Mouse (Mus musculus): ENCODE measurements around the gene Ski.

Gene Ski

DNA sequence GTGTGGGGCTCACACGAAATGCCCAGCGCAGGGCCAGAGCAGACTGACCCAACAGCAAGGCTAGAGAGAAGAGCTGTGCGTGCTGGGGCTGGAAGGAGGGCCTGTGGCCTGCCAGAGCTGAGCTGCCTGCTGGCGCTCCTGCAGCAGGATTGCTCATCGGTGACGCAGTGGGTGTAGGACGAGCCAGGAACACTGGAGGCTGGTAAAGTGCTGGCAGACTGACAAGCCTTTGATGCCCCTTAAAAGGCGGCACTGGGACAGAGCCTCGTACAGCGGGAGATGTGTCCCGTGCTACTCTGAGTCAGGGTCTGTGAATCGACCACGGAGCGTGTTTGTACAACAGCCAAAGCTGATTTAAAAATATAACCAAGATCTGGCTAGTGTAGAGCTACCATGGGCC lies 92.4 kb downstream of the Ski start:
- no peak for DNase-seq (ENCODE audit: low spot score)

GRCm38 (mm10) chr4:155129132-155129917 lies 93.1 kb downstream of the Ski start:
- no peak for DNase-seq (ENCODE audit: low spot score)

DNA sequence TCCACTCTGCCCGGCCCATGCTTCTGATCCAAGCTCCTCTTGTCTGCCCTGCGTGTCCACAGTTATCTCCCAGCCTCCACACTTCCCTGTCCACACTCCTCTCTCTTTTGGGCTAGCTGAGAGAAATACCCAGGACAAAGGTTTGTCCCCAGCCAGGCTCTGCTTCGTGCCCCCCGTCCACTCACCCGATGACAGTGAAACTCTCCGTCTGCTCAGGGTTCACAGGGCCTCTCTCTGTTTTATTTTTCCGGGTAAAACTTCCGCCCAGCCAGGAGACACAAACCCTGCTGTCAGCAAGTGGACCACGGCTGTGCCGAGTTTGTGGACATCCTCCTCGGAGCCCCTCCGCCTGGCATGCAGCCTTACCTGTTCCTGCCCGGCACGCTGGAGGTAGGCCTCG lies 94.0 kb downstream of the Ski start:
- no peak for DNase-seq (ENCODE audit: low spot score)

GRCm38 (mm10) chr4:155126602-155127372 lies 95.6 kb downstream of the Ski start:
- no peak for DNase-seq (ENCODE audit: low spot score)

- DNase-seq (ENCODE audit: low spot score), result no peak
These were observed 96.2 kb downstream of the Ski start for GRCm38 (mm10) chr4:155126194-155126593.

DNA sequence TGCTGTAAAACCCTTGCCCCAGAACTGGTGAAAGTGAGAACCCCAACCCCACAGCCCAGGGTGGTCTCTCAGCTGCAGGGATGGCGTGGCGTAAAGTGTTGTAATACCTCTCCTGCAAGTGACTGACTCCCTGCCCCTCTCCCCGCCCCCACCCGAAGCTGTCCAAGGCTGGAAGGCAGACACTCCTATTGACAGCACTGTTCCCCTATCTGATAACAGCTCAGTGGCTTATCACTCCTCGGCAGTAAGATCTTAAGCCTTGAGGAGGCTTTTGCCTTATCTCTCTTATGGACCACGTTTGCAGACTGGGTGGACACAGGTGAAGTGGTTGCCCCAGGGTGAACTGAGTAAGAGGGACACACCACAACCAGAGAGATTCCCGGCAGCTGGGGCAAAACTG lies 97.1 kb downstream of the Ski start:
- DNase-seq (ENCODE audit: low spot score), result no peak

GRCm38 (mm10) chr4:155123868-155124534 lies 98.4 kb downstream of the Ski start:
- no peak for DNase-seq (ENCODE audit: low spot score)

DNA sequence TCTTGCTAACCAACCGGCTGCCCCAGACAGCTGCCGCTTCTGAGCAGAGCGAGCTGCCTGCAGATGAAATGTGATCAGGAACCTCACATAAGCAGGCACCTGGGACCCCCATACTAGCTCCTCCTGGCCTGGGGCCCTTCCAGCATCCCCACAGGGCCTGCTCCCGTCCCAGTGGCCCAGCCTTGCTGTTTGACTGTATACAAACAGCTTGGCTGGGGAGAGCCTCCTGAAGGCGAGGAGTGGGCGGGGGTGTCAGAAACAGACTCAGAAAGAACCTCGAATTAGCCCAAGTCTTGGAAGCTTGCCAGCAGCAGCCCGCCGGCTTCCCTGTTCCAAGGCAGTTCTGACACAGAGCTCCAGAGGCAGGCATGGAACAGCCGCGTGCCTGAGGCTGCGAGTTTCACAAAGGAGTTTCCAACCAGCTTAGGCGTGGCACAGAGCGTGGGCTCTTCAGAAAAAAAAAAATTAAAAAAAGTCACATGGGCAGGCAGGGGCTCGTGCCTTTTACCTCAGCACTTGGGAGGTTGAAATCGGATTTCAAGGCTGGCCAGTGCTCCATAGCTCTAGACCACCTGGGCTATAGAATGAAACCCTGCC lies 99.8 kb downstream of the Ski start:
- no peak for DNase-seq (ENCODE audit: low spot score)

DNA sequence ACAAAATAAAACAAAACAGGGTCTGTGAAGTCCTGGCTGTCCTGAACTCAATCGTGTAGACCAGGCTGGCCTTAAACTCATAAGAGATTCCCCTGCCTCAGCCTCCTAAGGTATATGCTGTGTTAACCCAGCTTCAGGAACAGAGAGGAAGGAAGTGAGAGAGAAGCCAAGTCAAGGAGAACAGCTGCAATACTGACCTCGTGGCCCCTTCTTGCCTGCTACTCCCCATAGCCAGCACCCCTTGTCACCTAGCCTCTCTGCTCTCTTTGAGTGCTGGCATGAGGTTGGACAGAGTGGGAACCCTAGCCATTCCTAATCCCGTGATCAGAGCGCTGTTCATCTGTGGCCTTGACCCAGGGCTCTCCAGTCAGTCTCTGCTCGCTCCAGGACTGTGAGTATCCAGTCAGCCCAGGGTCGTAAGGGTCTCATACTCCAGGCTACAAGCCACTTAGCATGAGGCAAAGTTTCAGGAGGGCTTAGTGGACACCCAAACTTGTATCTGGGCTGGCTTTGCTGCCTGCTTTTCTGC lies 100.4 kb downstream of the Ski start:
- DNase-seq (ENCODE audit: low spot score), result no peak

GRCm38 (mm10) chr4:155121222-155121621 lies 101.2 kb downstream of the Ski start:
- DNase-seq (ENCODE audit: low spot score), result no peak

DNA sequence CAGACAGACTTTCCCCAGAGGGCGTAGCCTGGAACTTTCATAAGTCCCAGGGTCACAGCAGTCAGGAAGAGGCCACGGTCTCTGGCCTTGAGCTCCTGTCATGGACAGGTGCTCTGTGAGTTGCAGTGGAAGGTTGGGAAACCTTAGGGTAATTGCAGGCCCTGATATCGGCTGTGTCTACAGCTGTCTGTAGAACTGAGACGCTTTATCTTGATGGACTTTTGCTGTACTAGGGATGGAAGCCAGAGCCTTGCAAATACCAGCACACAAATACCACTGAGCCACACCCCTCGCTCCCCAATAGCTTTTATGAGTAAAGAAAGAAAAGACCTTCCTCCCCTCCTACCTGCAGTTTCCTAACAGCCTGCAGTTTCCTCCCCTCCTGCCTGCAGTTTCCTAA lies 101.8 kb downstream of the Ski start:
- DNase-seq (ENCODE audit: low spot score), result no peak

DNA sequence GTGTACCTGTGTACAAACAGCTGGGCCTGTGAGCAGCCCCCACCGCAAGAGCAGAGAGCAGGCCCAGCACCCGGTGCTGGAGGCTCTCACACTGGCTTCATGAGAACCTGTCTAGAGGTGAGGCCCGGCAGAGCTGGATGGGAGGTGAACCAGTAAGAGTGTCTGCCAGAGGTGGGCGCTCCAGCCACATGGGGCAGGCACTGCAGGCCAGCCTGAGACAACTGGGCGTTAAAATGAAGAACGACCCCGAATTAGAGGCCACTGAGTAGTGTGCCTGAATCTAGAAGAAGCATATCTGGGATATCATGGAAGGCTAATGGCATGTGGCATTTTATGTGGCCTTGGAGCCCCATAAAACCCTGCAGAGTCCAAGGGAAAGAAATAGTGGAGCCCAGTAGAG lies 102.4 kb downstream of the Ski start:
- no peak for DNase-seq (ENCODE audit: low spot score)

DNA sequence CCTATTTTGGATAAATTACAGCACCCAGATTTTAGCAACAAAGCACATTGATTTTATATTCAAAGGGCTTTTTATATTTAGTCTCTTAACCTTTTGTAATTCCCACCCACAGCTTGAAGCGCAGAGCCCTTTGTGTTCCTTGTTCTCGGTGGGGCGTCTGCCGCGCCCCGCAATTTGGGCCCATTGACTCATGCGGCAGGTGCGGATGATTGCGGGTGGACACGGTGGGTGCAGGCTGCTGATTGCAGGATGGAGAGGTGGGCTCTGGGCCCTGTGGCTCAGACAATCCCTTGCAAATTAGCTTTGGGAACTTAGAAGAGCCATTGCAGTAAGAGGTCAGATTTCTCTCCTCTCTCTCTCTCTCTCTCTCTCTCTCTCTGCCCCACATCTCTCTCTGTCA lies 104.1 kb downstream of the Ski start:
- no peak for DNase-seq (ENCODE audit: low spot score)

DNA sequence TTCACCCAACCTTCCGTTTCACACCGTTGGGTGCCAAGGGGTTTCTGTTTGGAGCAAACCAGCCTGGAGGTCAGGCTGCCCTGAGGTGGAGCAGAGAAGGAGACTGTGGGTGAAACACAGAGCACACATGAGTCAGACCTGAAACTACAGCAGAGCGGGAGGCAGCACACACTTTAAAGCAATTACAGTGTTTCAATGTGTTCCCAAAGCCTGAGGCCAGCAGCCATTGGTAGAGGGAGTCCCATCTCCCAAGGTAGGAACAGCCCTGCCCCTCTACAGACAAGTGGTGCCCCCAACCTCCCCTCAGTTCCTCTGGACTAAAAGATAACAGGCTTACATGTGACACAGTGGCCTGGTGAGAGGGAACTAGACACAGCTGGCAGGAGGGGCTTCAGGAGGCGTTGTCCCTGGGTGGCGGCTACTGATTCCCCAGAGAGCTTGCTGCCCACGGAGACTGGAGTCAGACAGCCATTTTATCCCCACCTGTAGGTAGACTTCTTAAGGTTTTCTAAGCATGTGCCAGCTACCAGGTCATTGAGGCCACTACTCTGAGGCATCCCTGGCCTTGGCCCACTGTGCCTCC lies 104.9 kb downstream of the Ski start:
- DNase-seq (ENCODE audit: low spot score), result no peak

DNA sequence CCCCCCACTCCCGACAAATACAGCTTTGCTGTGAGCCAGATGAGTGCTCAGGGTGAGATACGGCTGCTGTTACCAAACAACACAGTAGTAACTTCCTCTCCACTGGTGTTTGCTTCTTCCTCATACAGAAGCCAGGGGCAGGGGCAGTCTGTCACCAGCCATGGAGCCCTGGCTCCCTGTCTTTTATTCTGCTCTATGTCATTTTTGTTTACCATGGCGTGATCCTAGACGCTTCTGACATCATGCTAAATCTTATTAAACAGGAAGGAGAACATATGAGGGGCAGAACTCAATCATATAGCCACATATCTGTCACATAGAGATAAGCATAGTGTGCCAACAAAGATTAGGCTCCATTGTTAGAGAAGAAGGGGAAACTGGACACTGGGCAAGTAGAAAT lies 105.8 kb downstream of the Ski start:
- DNase-seq (ENCODE audit: low spot score), result no peak

DNA sequence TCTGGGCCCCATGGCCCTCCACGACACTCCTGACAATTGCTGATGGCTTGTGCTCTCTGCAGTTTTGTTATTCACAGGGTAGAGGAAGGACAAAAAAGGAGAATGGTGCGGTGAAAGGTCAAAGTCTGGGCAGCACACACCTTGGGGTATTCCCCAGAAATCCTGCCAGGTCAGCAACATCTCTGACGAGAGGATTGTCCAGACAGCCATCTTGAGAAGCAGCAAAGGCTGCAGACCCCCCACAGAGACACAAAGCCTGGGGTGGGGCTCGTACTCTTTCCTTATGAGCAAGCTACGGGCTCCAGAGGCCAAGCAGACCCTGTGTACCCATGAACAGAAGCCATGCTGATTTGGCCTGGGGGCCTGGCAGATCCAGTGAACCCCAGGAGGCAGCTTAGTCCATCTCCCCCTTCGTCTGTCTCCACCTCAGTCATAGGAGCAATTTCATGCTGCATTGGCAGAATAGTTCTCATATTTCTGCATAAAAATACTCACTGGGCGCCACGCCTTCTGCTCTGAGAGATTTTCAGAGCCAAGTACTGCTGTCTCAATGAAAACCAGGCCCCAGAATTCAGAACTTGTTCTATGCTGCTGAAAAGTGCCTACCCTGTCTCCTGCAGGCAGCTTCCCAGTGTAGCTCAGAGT lies 108.5 kb downstream of the Ski start:
- DNase-seq (ENCODE audit: low spot score), result no peak

DNA sequence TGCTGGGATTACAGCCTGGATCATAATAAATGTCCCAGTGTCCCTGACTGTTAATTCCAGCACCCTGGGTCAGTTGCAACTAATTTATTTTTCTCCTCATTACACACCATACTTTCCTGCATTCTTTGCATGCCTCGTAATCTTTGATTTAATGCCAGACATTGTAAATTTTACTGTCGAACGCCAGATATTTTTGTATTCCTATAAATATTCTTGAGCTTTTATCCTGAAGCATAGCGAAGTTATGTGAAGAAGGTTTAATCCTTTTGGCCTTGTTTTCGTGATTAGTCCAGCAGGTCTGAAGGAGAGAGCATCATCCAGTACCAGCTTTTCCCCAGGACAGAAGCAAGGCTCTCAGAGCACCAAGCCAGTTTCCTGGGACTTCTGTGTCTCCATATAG lies 112.9 kb downstream of the Ski start:
- no peak for DNase-seq (ENCODE audit: low spot score)

DNA sequence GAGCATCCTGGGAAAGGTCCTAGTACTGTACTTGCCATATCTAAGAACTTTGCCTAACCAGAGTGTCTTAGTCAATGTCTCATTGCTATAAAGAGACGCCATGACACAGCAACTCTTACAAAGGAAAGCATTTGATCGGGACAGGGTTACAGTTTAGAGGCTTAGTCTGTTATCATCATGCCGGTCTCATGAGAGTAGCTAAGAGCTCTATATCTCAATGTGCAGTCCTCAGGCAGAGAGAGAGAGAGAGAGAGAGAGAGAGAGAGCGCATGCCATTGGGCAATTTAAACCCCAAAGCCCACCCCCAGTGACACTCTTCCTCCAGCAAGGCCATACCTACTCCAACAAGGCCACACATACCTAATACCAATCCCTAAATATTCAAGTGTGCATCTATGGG lies 114.5 kb downstream of the Ski start:
- no peak for DNase-seq (ENCODE audit: low spot score)
